Mouse (Mus musculus) liver, postnatal 0 days (tissue): ENCODE measurements around the gene Parp9.

Source experiments
- CTCF ChIP-seq: sonication (generic); IDR thresholded peaks from 2 replicates; pipeline ENCODE4 v1.5.1; 2016; ENCODE audit warnings: antibody characterized with exemption, low read depth
- EP300 ChIP-seq: IDR thresholded peaks from 2 replicates; pipeline ENCODE4 v1.6.1; 2016; ENCODE audit warnings: antibody characterized with exemption, low read depth, mild to moderate bottlenecking

- TF ChIP-seq CTCF (no peak), EP300 (no peak)
Measured at GRCm38 (mm10) chr16:35974021-35974420, 35.8 kb downstream of the Parp9 start.
